Mouse (Mus musculus) liver, embryonic 14.5 days (tissue): ENCODE results near the gene Glipr1.

Source experiments
- CTCF ChIP-seq: IDR thresholded peaks from 2 replicates; pipeline ENCODE4 v1.5.1; 2016; ENCODE audit warnings: antibody characterized with exemption, low read depth, control low read depth
- EP300 ChIP-seq: IDR thresholded peaks from 2 replicates; pipeline ENCODE4 v1.6.1; 2016; ENCODE audit warnings: antibody characterized with exemption, low read depth

- TF ChIP-seq CTCF = no peak
- TF ChIP-seq EP300 = peak; percentile 17; the same call in 1 of the 2 replicates
These were observed 16.0 kb downstream of the Glipr1 start for GRCm38 (mm10) chr10:111986453-111986852.
